In the genomic region with DNA sequence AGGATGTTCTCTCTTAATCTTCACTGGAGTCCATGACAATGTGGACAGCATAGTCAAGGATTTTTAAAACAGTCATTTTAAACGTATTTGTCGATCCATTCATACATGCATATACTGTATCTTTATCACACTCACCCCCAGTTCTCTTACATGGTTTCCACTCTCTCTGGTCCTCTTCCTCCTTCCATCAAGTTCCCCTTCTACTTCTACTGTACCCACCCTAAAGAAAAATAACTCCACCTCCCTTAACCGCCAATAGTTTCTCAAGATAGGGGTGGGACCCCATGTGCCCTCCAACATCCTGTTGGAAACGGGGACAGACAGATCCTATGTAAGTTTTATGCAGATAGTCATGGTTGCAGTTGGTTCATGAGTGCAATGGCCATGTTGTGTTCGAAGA, we compare ENCODE assay signal across 11 mouse cellular contexts.
"Had no signal": no experiment of that assay in that cellular context is flagged by ENCODE, and none has a peak within 500 bp of the region (broad histone marks: within the 10 kb centered on the region; RNA-seq: fewer than 3 reads in every experiment).

No protein-coding gene starts in this region.

- DNase-seq: liver, postnatal 0 days; lung, adult 2 months; lung, postnatal 14 days; lung, postnatal 36 days; right cerebral cortex, postnatal 14 days; thymus, adult 2 months; thymus, postnatal 25 days; thymus, postnatal 4 days had no signal

- ATAC-seq: liver, postnatal 0 days; lung, postnatal 0 days; midbrain, embryonic 13.5 days; midbrain, embryonic 15.5 days had no signal
